Mouse (Mus musculus): ENCODE measurements around the gene App.

DNA sequence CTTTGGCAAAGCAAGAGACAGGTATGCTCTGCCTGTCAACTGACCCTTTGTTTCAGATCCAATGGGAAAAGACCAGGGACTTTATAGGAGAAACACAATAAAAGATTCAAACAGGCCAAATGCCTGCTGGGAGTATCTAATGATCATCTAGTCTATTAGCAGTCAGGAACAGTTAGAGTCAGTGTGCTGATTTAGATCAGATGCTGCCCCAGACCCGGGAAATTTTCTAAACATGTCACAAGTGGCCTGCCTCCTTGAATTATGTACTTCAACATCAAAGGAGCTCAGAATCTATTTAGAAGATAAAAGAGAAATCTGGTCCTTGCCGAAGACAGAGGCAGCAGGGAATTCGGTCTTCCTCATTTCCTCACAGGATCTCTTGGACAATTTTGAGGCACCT lies 72.8 kb downstream of the App start:
- TF ChIP-seq CTCF (IDR thresholded peaks at IDR 0.05; ENCODE audit: control insufficient read depth, insufficient read depth, insufficient read length): no peak
- TF ChIP-seq MYOG (IDR thresholded peaks at IDR 0.05; ENCODE audit: control insufficient read depth, extremely low read depth, insufficient read length): no peak

Measured in C2C12 (cell line).